Mouse (Mus musculus) spleen, adult 2 months (tissue): Measurements from ENCODE around the gene Dennd6b.

ENCODE experiments used
- CTCF ChIP-seq: fragments of 200-500 bp; IDR thresholded peaks from 2 replicates; pipeline ENCODE4 v1.5.1; 2011; ENCODE audit warnings: mild to moderate bottlenecking, inconsistent platforms; ENCODE audit not compliant: insufficient read depth, insufficient read length, insufficient replicate concordance; ENCODE audit errors: extremely low read depth
- POLR2A ChIP-seq: fragments of 200-500 bp; IDR thresholded peaks from 2 replicates; pipeline ENCODE4 v1.6.1; 2011; ENCODE audit warnings: low read depth, low read length, inconsistent platforms

GRCm38 (mm10) chr15:89195261-89195681 lies 1.0 kb downstream of the Dennd6b start:
- no peak for TF ChIP-seq CTCF
- TF ChIP-seq POLR2A = no peak
